ENCODE assay signal across 10 mouse cellular contexts in the genomic region with DNA sequence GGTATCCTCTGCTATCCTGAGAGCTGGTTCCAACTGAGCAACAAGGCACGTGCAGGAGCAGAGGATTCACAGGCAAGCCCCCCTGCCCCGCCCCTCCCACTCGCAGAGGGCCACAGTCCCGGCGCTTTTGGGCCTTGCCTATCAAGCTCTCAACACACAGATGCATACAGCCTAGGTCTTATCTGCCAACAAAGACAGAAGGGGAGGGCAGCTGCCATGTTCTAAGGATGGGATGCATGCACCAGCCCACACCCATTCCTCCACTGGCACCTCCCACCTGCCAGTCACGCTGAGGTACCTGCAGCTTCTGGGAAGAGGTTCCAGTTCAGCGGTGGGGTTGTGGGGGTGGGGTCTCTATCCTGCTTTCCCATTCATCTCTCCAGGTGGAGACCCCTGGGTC. TPM values are rescaled to one million over a fixed set of nuclear protein-coding genes. Genes with fewer than 3 reads are reported as not detected.
DNase-seq lines count a peak whose midpoint lies in the region; ATAC-seq lines count a peak whose summit lies in the region.
"Had no signal": no experiment of that assay in that cellular context is flagged by ENCODE, and none has a peak within 500 bp of the region (broad histone marks: within the 10 kb centered on the region; RNA-seq: fewer than 3 reads in every experiment).

No protein-coding gene starts in this region.

- H3K9ac ChIP-seq in heart, embryonic 12.5 days, result peak overlapping the region; percentile 44; the same call in 1 of the 2 replicates
- no peak overlapping the region for H3K9ac ChIP-seq in lung, embryonic 16.5 days (ENCODE audit: low read length)
- H3K9ac ChIP-seq in intestine, embryonic 16.5 days (ENCODE audit: low read depth, low read length), result peak overlapping the region; percentile 11; the same call in 1 of the 2 replicates
- H3K9ac ChIP-seq in stomach, embryonic 14.5 days (replicated peaks; ENCODE audit: low read depth, low read length), result no peak overlapping the region

- H3K9me3 ChIP-seq in heart, embryonic 12.5 days (replicated peaks), result no peaks in the 10 kb centered on the region
- no peaks in the 10 kb centered on the region for H3K9me3 ChIP-seq in lung, embryonic 16.5 days (ENCODE audit: control insufficient read depth, low read length)
- no peaks in the 10 kb centered on the region for H3K9me3 ChIP-seq in intestine, embryonic 16.5 days (ENCODE audit: control insufficient read depth, low read length)
- H3K9me3 ChIP-seq in stomach, embryonic 14.5 days (ENCODE audit: control insufficient read depth, low read depth, low read length), result no peaks in the 10 kb centered on the region

- H3K27me3 ChIP-seq in heart, embryonic 12.5 days (replicated peaks), result no peaks in the 10 kb centered on the region
- no peaks in the 10 kb centered on the region for H3K27me3 ChIP-seq in lung, embryonic 16.5 days (ENCODE audit: control insufficient read depth, insufficient read depth, low read depth, low read length)
- no peaks in the 10 kb centered on the region for H3K27me3 ChIP-seq in intestine, embryonic 16.5 days (replicated peaks; ENCODE audit: control insufficient read depth, insufficient read depth, low read length)
- H3K27me3 ChIP-seq in stomach, embryonic 14.5 days (ENCODE audit: control insufficient read depth, insufficient read depth, low read length), result no peaks in the 10 kb centered on the region

- ATAC-seq in heart, embryonic 12.5 days (ENCODE audit: insufficient number of reproducible peaks, low FRiP score), result 0 out of 2 replicates have a peak, but pooled peaks have one; percentile 7
- ATAC-seq in lung, embryonic 16.5 days (ENCODE audit: low read depth), result no peak
- no peak for ATAC-seq in intestine, embryonic 16.5 days
- ATAC-seq in stomach, embryonic 14.5 days (ENCODE audit: insufficient number of reproducible peaks, insufficient read depth, low FRiP score, low read depth), result no peak
- ATAC-seq in cerebellum, adult (ENCODE audit: insufficient number of reproducible peaks, low FRiP score, low TSS enrichment), result no peak
- ATAC-seq: activated CD4-positive, CD25-positive, alpha-beta regulatory T cell, adult 4 months had no signal

- peaks cover 99% of the 10 kb centered on the region for H3K4me1 ChIP-seq in heart, embryonic 12.5 days (replicated peaks)
- H3K4me1 ChIP-seq in lung, embryonic 16.5 days (replicated peaks; ENCODE audit: control insufficient read depth, insufficient read depth, low read length), result peaks cover 83% of the 10 kb centered on the region
- H3K4me1 ChIP-seq in intestine, embryonic 16.5 days (ENCODE audit: control insufficient read depth, insufficient read depth, low read length), result peaks cover 86% of the 10 kb centered on the region
- peaks cover 86% of the 10 kb centered on the region for H3K4me1 ChIP-seq in stomach, embryonic 14.5 days (ENCODE audit: control insufficient read depth, insufficient read depth, low read length)

- DNase-seq in heart, postnatal 25 days (ENCODE audit: low spot score), result no peak
- no peak for DNase-seq in lung, postnatal 4 days
- DNase-seq in urinary bladder, postnatal 25 days (ENCODE audit: low spot score), result no peak

- H3K36me3 ChIP-seq in heart, embryonic 12.5 days, result peaks cover 3% of the 10 kb centered on the region; the same call in 1 of the 2 replicates
- H3K36me3 ChIP-seq in lung, embryonic 16.5 days (ENCODE audit: control insufficient read depth, insufficient read depth, low read length), result no peaks in the 10 kb centered on the region
- no peaks in the 10 kb centered on the region for H3K36me3 ChIP-seq in intestine, embryonic 16.5 days (ENCODE audit: control insufficient read depth, insufficient read depth, low read length)
- no peaks in the 10 kb centered on the region for H3K36me3 ChIP-seq in stomach, embryonic 14.5 days (ENCODE audit: control insufficient read depth, insufficient read depth, low read length)

- 7% methylated on average over 7 of the region's 7 CpGs for WGBS in heart, embryonic 12.5 days
- WGBS in lung, embryonic 16.5 days, result 9% methylated on average over 7 of the region's 7 CpGs
- WGBS in intestine, embryonic 16.5 days, result 17% methylated on average over 7 of the region's 7 CpGs
- 13% methylated on average over 7 of the region's 7 CpGs for WGBS in stomach, embryonic 14.5 days

- no peak overlapping the region for H3K4me3 ChIP-seq in heart, embryonic 12.5 days
- no peak overlapping the region for H3K4me3 ChIP-seq in lung, embryonic 16.5 days (ENCODE audit: low read length)
- no peak overlapping the region for H3K4me3 ChIP-seq in intestine, embryonic 16.5 days (ENCODE audit: low read length)
- H3K4me3 ChIP-seq in stomach, embryonic 14.5 days (ENCODE audit: low read depth, low read length), result no peak overlapping the region

- intact Hi-C loops in heart, postnatal 25 days (cut with DNase I), result loop anchor here (2.0 kb wide), 1 partner anchor 16 kb away; no protein-coding TSS in a partner anchor

- H3K4me2 ChIP-seq in heart, embryonic 12.5 days, result peak overlapping the region; percentile 52
- peak overlapping the region; percentile 21 for H3K4me2 ChIP-seq in lung, embryonic 16.5 days (ENCODE audit: low read depth, low read length)
- 0 out of 2 replicates have a peak overlapping the region, but pooled peaks have one; percentile 4 for H3K4me2 ChIP-seq in intestine, embryonic 16.5 days (ENCODE audit: low read depth, low read length)
- no peak overlapping the region; the same call in 1 of the 2 replicates for H3K4me2 ChIP-seq in stomach, embryonic 14.5 days (replicated peaks; ENCODE audit: low read depth, low read length)

- H3K27ac ChIP-seq in heart, embryonic 12.5 days (ENCODE audit: poor library complexity, severe bottlenecking), result peak overlapping the region; percentile 84
- H3K27ac ChIP-seq in lung, embryonic 16.5 days (ENCODE audit: low read length), result peak overlapping the region; percentile 98
- H3K27ac ChIP-seq in intestine, embryonic 16.5 days (ENCODE audit: low read length), result peak overlapping the region; percentile 29
- H3K27ac ChIP-seq in stomach, embryonic 14.5 days (ENCODE audit: low read length), result peak overlapping the region; percentile 57
- H3K27ac ChIP-seq: macrophage had no signal

RNA-seq across cellular contexts. Expression of gene Shb, which starts 39.2 kb away (rescaled TPM):
- 13.9 and 15.3 TPM in 2 replicates for polyA plus RNA-seq in heart, embryonic 12.5 days (2016; fragmentation: Nextera tagmentation; extraction: Ambion mirVana)
- total RNA-seq in heart, postnatal 25 days (2021), result 10 to 100 TPM; 34.9 to 37.7 TPM
- polyA plus RNA-seq in lung, embryonic 16.5 days (2015; fragmentation: Nextera tagmentation; extraction: Ambion mirVana), result 12.4 and 16.1 TPM in 2 replicates
- polyA plus RNA-seq in intestine, embryonic 16.5 days (2015; fragmentation: Nextera tagmentation; extraction: Ambion mirVana), result 1.5 and 2.7 TPM in 2 replicates
- 4.4 and 5.2 TPM in 2 replicates for polyA plus RNA-seq in stomach, embryonic 14.5 days (2014; fragmentation: Nextera tagmentation; extraction: Ambion mirVana)
- polyA plus RNA-seq: activated CD4-positive, CD25-positive, alpha-beta regulatory T cell, adult 4 months had no signal

Comparison
In these comparisons a context has a peak if more than half of its experiments do, and no peak if none do; other contexts are left out.
1. H3K27ac ChIP-seq: peak in every context shown above with its lines; median percentile 98 in lung, embryonic 16.5 days; 84 in heart, embryonic 12.5 days; 57 in stomach, embryonic 14.5 days; 29 in intestine, embryonic 16.5 days.
2. H3K9ac ChIP-seq: peak in heart, embryonic 12.5 days (single experiment) and intestine, embryonic 16.5 days (single experiment); none in lung, embryonic 16.5 days (single experiment) and stomach, embryonic 14.5 days (single experiment).